Mouse (Mus musculus) heart, embryonic 15.5 days (tissue): ENCODE results near the gene Sfxn5. TPM values are rescaled to one million over a fixed set of nuclear protein-coding genes. Genes with fewer than 3 reads are reported as not detected.

ENCODE experiments used
- ATAC-seq: fragments of 200-750 bp; cut with Nextera tagmentation; replicated peaks from 2 replicates; pipeline ENCODE4 v1.8.0; 2017; ENCODE audit warnings: low read depth, moderate TSS enrichment; ENCODE audit not compliant: insufficient number of reproducible peaks, insufficient read depth, low FRiP score
- H3K27ac ChIP-seq: fragments of 300-500 bp; sonication (generic); 2 replicates; pipeline ENCODE4 v1.5.1; 2015; ENCODE audit warnings: mild to moderate bottlenecking, inconsistent platforms
- H3K27me3 ChIP-seq: fragments of 300-500 bp; sonication (generic); 2 replicates; pipeline ENCODE4 v1.6.1; 2015; ENCODE audit warnings: inconsistent platforms
- H3K36me3 ChIP-seq: fragments of 300-500 bp; sonication (generic); 2 replicates; pipeline ENCODE4 v1.6.1; 2015; ENCODE audit warnings: mild to moderate bottlenecking, inconsistent platforms
- H3K4me1 ChIP-seq: fragments of 300-500 bp; sonication (generic); replicated peaks from 2 replicates; pipeline ENCODE4 v1.6.1; 2015; ENCODE audit warnings: inconsistent platforms
- H3K4me2 ChIP-seq: fragments of 300-500 bp; sonication (generic); 2 replicates; pipeline ENCODE4 v1.6.1; 2015; ENCODE audit warnings: inconsistent platforms, mild to moderate bottlenecking, moderate library complexity
- H3K4me3 ChIP-seq: fragments of 300-500 bp; sonication (generic); 2 replicates; pipeline ENCODE4 v1.5.1; 2015; ENCODE audit warnings: mild to moderate bottlenecking, inconsistent platforms
- H3K9ac ChIP-seq: fragments of 300-500 bp; sonication (generic); 2 replicates; pipeline ENCODE4 v1.6.1; 2015; ENCODE audit warnings: mild to moderate bottlenecking, inconsistent platforms
- H3K9me3 ChIP-seq: fragments of 300-500 bp; sonication (generic); replicated peaks from 2 replicates; pipeline ENCODE4 v1.6.1; 2016; ENCODE audit warnings: inconsistent platforms
- WGBS: fragments of 180-500 bp; shearing (Covaris S2); methylation state at CpG from one replicate; pipeline ENCODE4 v1.1.7; 2015; ENCODE audit warnings: mixed read lengths; 5-methylcytosine and 5-hydroxymethylcytosine counted together
- polyA plus RNA-seq: library from polyadenylated mRNA; unstranded; fragments of >200 nt; fragmentation: Nextera tagmentation; extraction: Ambion mirVana; gene quantifications from 2 replicates; pipeline ENCODE4 v1.2.1, GENCODE M21; 2015

Gene Sfxn5
- polyA plus RNA-seq = 3.7 and 4.9 TPM in 2 replicates

GRCm38 (mm10) chr6:85333000-85333669, at the start of gene Sfxn5:
Sfxn5 (minus strand) TSS chr6:85333422.
- Histone ChIP-seq H3K36me3 (peaks cover 24% of the 10 kb centered on the region; the same call in 1 of the 2 replicates), H3K4me2 (peak within 1 kb of the TSS; percentile 95), H3K27ac (peak within 1 kb of the TSS; percentile 94), H3K27me3 (no peaks in the 10 kb centered on the region), H3K9me3 (no peaks in the 10 kb centered on the region), H3K4me1 (peaks cover 20% of the 10 kb centered on the region), H3K9ac (peak within 1 kb of the TSS; percentile 77), H3K4me3 (peak within 1 kb of the TSS; percentile 73)
- peak; percentile 97 for ATAC-seq
- WGBS = under 1% methylated on average over 48 of the region's 49 CpGs

- Histone ChIP-seq H3K4me1 (peaks cover 21% of the 10 kb centered on the region), H3K27me3 (peaks cover 8% of the 10 kb centered on the region), H3K9ac (no peak overlapping the region), H3K4me2 (no peak overlapping the region), H3K36me3 (no peaks in the 10 kb centered on the region), H3K4me3 (no peak overlapping the region), H3K9me3 (no peaks in the 10 kb centered on the region), H3K27ac (no peak overlapping the region)
- 69% methylated on average over 2 of the region's 2 CpGs for WGBS
- no peak for ATAC-seq
Measured at GRCm38 (mm10) chr6:85382791-85383190, 49.6 kb upstream of the Sfxn5 start.

GRCm38 (mm10) chr6:85381648-85382020, 48.4 kb upstream of the Sfxn5 start:
- no peak overlapping the region for H3K4me3 ChIP-seq
- no peak overlapping the region for H3K27ac ChIP-seq
- H3K27me3 ChIP-seq = peaks cover 5% of the 10 kb centered on the region; the same call in 1 of the 2 replicates
- ATAC-seq = no peak
- no peaks in the 10 kb centered on the region for H3K36me3 ChIP-seq
- no peak overlapping the region for H3K4me2 ChIP-seq
- H3K9ac ChIP-seq = no peak overlapping the region
- 75% methylated on average over 10 of the region's 10 CpGs for WGBS
- no peaks in the 10 kb centered on the region for H3K9me3 ChIP-seq
- H3K4me1 ChIP-seq = peaks cover 21% of the 10 kb centered on the region

GRCm38 (mm10) chr6:85380901-85381647, 47.9 kb upstream of the Sfxn5 start:
- WGBS = 31% methylated on average over 17 of the region's 17 CpGs
- Histone ChIP-seq H3K9me3 (no peaks in the 10 kb centered on the region), H3K4me2 (peak overlapping the region; percentile 47), H3K4me1 (peaks cover 21% of the 10 kb centered on the region), H3K4me3 (no peak overlapping the region; the same call in 1 of the 2 replicates), H3K36me3 (no peaks in the 10 kb centered on the region), H3K27me3 (0 out of 2 replicates have a peak, but pooled peaks cover 5% of the 10 kb centered on the region), H3K9ac (no peak overlapping the region), H3K27ac (no peak overlapping the region)
- ATAC-seq = no peak; the same call in 1 of the 2 replicates

- Histone ChIP-seq H3K4me1 (peaks cover 21% of the 10 kb centered on the region), H3K9ac (no peak overlapping the region), H3K4me2 (peak overlapping the region; percentile 47), H3K4me3 (no peak overlapping the region; the same call in 1 of the 2 replicates), H3K27me3 (no peaks in the 10 kb centered on the region), H3K36me3 (no peaks in the 10 kb centered on the region), H3K27ac (no peak overlapping the region), H3K9me3 (no peaks in the 10 kb centered on the region)
- peak; percentile 74 for ATAC-seq
- 25% methylated on average over 10 of the region's 10 CpGs for WGBS
Measured at GRCm38 (mm10) chr6:85380201-85380900, 47.1 kb upstream of the Sfxn5 start.

- Histone ChIP-seq H3K9ac (no peak overlapping the region), H3K4me2 (no peak overlapping the region), H3K27ac (no peak overlapping the region), H3K9me3 (no peaks in the 10 kb centered on the region), H3K4me3 (no peak overlapping the region), H3K36me3 (no peaks in the 10 kb centered on the region), H3K4me1 (peaks cover 27% of the 10 kb centered on the region), H3K27me3 (no peaks in the 10 kb centered on the region)
- WGBS = 54% methylated on average over 8 of the region's 8 CpGs
- no peak for ATAC-seq
Measured at GRCm38 (mm10) chr6:85378629-85379028, 45.4 kb upstream of the Sfxn5 start.

- no peak overlapping the region for H3K4me2 ChIP-seq
- no peak overlapping the region for H3K9ac ChIP-seq
- ATAC-seq = no peak
- H3K9me3 ChIP-seq = no peaks in the 10 kb centered on the region
- no peaks in the 10 kb centered on the region for H3K27me3 ChIP-seq
- peaks cover 28% of the 10 kb centered on the region for H3K4me1 ChIP-seq
- no peak overlapping the region for H3K4me3 ChIP-seq
- no peaks in the 10 kb centered on the region for H3K36me3 ChIP-seq
- WGBS = 60% methylated on average over 5 of the region's 5 CpGs
- no peak overlapping the region for H3K27ac ChIP-seq
Measured at GRCm38 (mm10) chr6:85377876-85378275, 44.7 kb upstream of the Sfxn5 start.

GRCm38 (mm10) chr6:85377066-85377734, 44.0 kb upstream of the Sfxn5 start:
- Histone ChIP-seq H3K4me1 (peaks cover 35% of the 10 kb centered on the region), H3K4me2 (no peak overlapping the region), H3K4me3 (no peak overlapping the region), H3K36me3 (no peaks in the 10 kb centered on the region), H3K27ac (no peak overlapping the region), H3K9ac (no peak overlapping the region), H3K9me3 (no peaks in the 10 kb centered on the region), H3K27me3 (no peaks in the 10 kb centered on the region)
- no peak for ATAC-seq
- 46% methylated on average over 4 of the region's 4 CpGs for WGBS

GRCm38 (mm10) chr6:85374734-85375114, 41.5 kb upstream of the Sfxn5 start:
- H3K27ac ChIP-seq = peak overlapping the region; percentile 85
- peaks cover 45% of the 10 kb centered on the region for H3K4me1 ChIP-seq
- no peaks in the 10 kb centered on the region for H3K36me3 ChIP-seq
- under 1% methylated on average over 19 of the region's 19 CpGs for WGBS
- peak overlapping the region; percentile 92 for H3K4me3 ChIP-seq
- H3K4me2 ChIP-seq = peak overlapping the region; percentile 76
- ATAC-seq = peak; percentile 94
- no peaks in the 10 kb centered on the region for H3K27me3 ChIP-seq
- H3K9ac ChIP-seq = peak overlapping the region; percentile 48
- no peaks in the 10 kb centered on the region for H3K9me3 ChIP-seq

GRCm38 (mm10) chr6:85373951-85374733, 40.9 kb upstream of the Sfxn5 start, which contains the start of gene Rab11fip5:
Rab11fip5 (minus strand) TSS chr6:85374634.
- Histone ChIP-seq H3K4me1 (peaks cover 51% of the 10 kb centered on the region), H3K4me2 (peak within 1 kb of the TSS; percentile 76), H3K4me3 (peak within 1 kb of the TSS; percentile 92), H3K27ac (peak within 1 kb of the TSS; percentile 90), H3K9ac (peak within 1 kb of the TSS; percentile 97), H3K9me3 (no peaks in the 10 kb centered on the region), H3K36me3 (no peaks in the 10 kb centered on the region), H3K27me3 (no peaks in the 10 kb centered on the region)
- 2% methylated on average over 80 of the region's 80 CpGs for WGBS
- peak; percentile 12 for ATAC-seq
